Mouse (Mus musculus) liver, embryonic 14.5 days (tissue): Measurements from ENCODE around the gene Rer1. TPM values are rescaled to one million over a fixed set of nuclear protein-coding genes. Genes with fewer than 3 reads are reported as not detected.

Experiments used
- ATAC-seq: fragments of 200-750 bp; cut with Nextera tagmentation; 2 replicates; pipeline ENCODE4 v1.8.0; 2017; ENCODE audit warnings: moderate number of reproducible peaks, mild to moderate bottlenecking, moderate library complexity; ENCODE audit not compliant: insufficient read depth
- DNase-seq, 3 experiments: peaks; one replicate each; pipeline ENCODE4 v3.0.0-alpha.2; 2012 to 2013; ENCODE audit warnings: low read depth in 3 of 3, low spot score in 3 of 3
- H3K27ac ChIP-seq: fragments of 300-500 bp; sonication (generic); 2 replicates; pipeline ENCODE4 v1.5.1; 2014; ENCODE audit warnings: moderate library complexity, mild to moderate bottlenecking, control low read depth, inconsistent platforms
- H3K27me3 ChIP-seq: fragments of 300-500 bp; sonication (generic); 2 replicates; pipeline ENCODE4 v1.6.1; 2014; ENCODE audit warnings: mild to moderate bottlenecking, low read length, moderate library complexity; ENCODE audit not compliant: control insufficient read depth, insufficient read depth
- H3K36me3 ChIP-seq: fragments of 300-500 bp; sonication (generic); replicated peaks from 2 replicates; pipeline ENCODE4 v1.6.1; 2014; ENCODE audit warnings: low read depth; ENCODE audit not compliant: control insufficient read depth, insufficient read depth
- H3K4me1 ChIP-seq, 2 experiments: fragments of 200-500 bp in 1 of 2; fragments of 300-500 bp in 1 of 2; sonication (generic) in 1 of 2; replicated peaks; 2 replicates each; pipeline ENCODE4 v1.6.1; 2012 to 2014; ENCODE audit warnings: antibody characterized with exemption in 1 of 2, inconsistent platforms in 1 of 2, low read length in 1 of 2; ENCODE audit not compliant: control insufficient read depth in 2 of 2, insufficient read depth in 2 of 2
- H3K4me2 ChIP-seq: fragments of 300-500 bp; sonication (generic); 2 replicates; pipeline ENCODE4 v1.6.1; 2014; ENCODE audit warnings: low read depth, mild to moderate bottlenecking, control low read depth, moderate library complexity
- H3K4me3 ChIP-seq, 2 experiments: fragments of 200-500 bp in 1 of 2; fragments of 300-500 bp in 1 of 2; sonication (generic) in 1 of 2; 2 replicates each; pipeline ENCODE4 v1.5.1; 2012 to 2014; ENCODE audit warnings: low read depth in 2 of 2, low read length in 2 of 2, mild to moderate bottlenecking in 2 of 2, control low read depth in 1 of 2, inconsistent platforms in 1 of 2, moderate library complexity in 1 of 2; ENCODE audit not compliant: insufficient read depth in 1 of 2
- H3K9ac ChIP-seq: fragments of 300-500 bp; sonication (generic); replicated peaks from 2 replicates; pipeline ENCODE4 v1.6.1; 2014; ENCODE audit warnings: mild to moderate bottlenecking, control low read depth, moderate library complexity
- H3K9me3 ChIP-seq: fragments of 300-500 bp; sonication (generic); 2 replicates; pipeline ENCODE4 v1.6.1; 2016; ENCODE audit warnings: low read length, mixed read lengths; ENCODE audit not compliant: control insufficient read depth
- CTCF ChIP-seq: IDR thresholded peaks from 2 replicates; pipeline ENCODE4 v1.5.1; 2016; ENCODE audit warnings: antibody characterized with exemption, low read depth, control low read depth
- EP300 ChIP-seq: IDR thresholded peaks from 2 replicates; pipeline ENCODE4 v1.6.1; 2016; ENCODE audit warnings: antibody characterized with exemption, low read depth
- WGBS: fragments of 180-500 bp; shearing (Covaris S2); extraction: QIAGEN DNeasy Blood & Tissue Kit; methylation state at CpG from one replicate; pipeline ENCODE4 v1.1.7; 2014; ENCODE audit not compliant: insufficient replicate concordance; 5-methylcytosine and 5-hydroxymethylcytosine counted together
- polyA plus RNA-seq, 2 experiments: library from polyadenylated mRNA; depleted of rRNA in 1 of 2; stranded (reverse) in 1 of 2; unstranded in 1 of 2; fragments of >200 nt; fragmentation: Nextera tagmentation in 1 of 2; extraction: Ambion mirVana in 1 of 2; gene quantifications; 2 replicates each; pipeline versions ENCODE4 v1.2.1 to v1.2.3; 2012 to 2014

The Rer1 gene
- polyA plus RNA-seq, 2 experiments = 50.8 to 97.7 TPM

DNA sequence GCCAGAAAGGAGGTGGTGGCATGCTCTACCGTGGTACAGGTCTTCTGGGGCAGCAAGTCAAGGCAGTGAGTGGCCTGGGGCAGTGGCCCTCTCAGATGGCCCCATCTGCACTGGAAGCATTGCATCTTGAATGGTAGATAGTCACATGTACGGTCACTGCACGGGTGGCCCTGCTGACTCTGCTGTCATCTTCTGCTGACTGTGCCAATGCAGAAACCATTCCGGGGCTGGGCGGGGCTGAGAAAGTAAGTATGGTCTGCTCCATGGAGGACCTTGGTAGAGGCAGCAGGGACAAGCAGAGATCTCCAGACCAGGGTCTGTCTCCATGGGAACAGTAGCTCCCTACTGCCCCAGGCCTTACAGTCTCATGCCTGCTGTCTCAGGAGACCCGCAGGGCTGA, 35.0 kb upstream of the Rer1 start:
- Histone ChIP-seq H3K4me2 (no peak overlapping the region), H3K36me3 (no peaks in the 10 kb centered on the region), H3K9me3 (no peaks in the 10 kb centered on the region), H3K27me3 (no peaks in the 10 kb centered on the region), H3K4me1 (peaks cover 29 to 46% of the 10 kb centered on the region in 2 experiments), H3K4me3 (no peak overlapping the region), H3K27ac (no peak overlapping the region), H3K9ac (no peak overlapping the region)
- no peak for ATAC-seq
- no peak for DNase-seq
- WGBS = 73% methylated on average over 6 of the region's 6 CpGs
- TF ChIP-seq CTCF (no peak), EP300 (no peak)

GRCm38 (mm10) chr4:155120583-155120982, 34.4 kb upstream of the Rer1 start:
- WGBS = 26% methylated on average over 5 of the region's 5 CpGs
- DNase-seq (peak in 2 of 3 experiments; percentile 18 to 22), ATAC-seq (peak; percentile 46)
- H3K9ac ChIP-seq = no peak overlapping the region
- H3K4me1 ChIP-seq = peaks cover 29 to 44% of the 10 kb centered on the region in 2 experiments
- no peak overlapping the region for H3K4me3 ChIP-seq
- no peaks in the 10 kb centered on the region for H3K36me3 ChIP-seq
- TF ChIP-seq CTCF (no peak), EP300 (no peak)
- no peak overlapping the region for H3K4me2 ChIP-seq
- H3K27me3 ChIP-seq = no peaks in the 10 kb centered on the region
- H3K27ac ChIP-seq = no peak overlapping the region
- no peaks in the 10 kb centered on the region for H3K9me3 ChIP-seq

- peaks cover 27 to 39% of the 10 kb centered on the region in 2 experiments for H3K4me1 ChIP-seq
- TF ChIP-seq EP300 (no peak), CTCF (peak; percentile 37; the same call in 1 of the 2 replicates)
- no peak overlapping the region for H3K4me2 ChIP-seq
- H3K9me3 ChIP-seq = no peaks in the 10 kb centered on the region
- H3K27ac ChIP-seq = no peak overlapping the region; the same call in 1 of the 2 replicates
- H3K4me3 ChIP-seq = no peak overlapping the region
- WGBS = 71% methylated on average over 7 of the region's 7 CpGs
- no peak overlapping the region for H3K9ac ChIP-seq
- H3K27me3 ChIP-seq = no peaks in the 10 kb centered on the region
- H3K36me3 ChIP-seq = no peaks in the 10 kb centered on the region
- no peak for ATAC-seq
- no peak for DNase-seq
Measured at GRCm38 (mm10) chr4:155120038-155120437, 33.9 kb upstream of the Rer1 start.

DNA sequence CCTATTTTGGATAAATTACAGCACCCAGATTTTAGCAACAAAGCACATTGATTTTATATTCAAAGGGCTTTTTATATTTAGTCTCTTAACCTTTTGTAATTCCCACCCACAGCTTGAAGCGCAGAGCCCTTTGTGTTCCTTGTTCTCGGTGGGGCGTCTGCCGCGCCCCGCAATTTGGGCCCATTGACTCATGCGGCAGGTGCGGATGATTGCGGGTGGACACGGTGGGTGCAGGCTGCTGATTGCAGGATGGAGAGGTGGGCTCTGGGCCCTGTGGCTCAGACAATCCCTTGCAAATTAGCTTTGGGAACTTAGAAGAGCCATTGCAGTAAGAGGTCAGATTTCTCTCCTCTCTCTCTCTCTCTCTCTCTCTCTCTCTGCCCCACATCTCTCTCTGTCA, 32.1 kb upstream of the Rer1 start:
- no peak for ATAC-seq
- 84% methylated on average over 10 of the region's 10 CpGs for WGBS
- no peak overlapping the region for H3K27ac ChIP-seq

GRCm38 (mm10) chr4:155117396-155117978, 31.3 kb upstream of the Rer1 start:
- H3K4me1 ChIP-seq = peaks cover 21 to 35% of the 10 kb centered on the region in 2 experiments
- TF ChIP-seq EP300 (peak; percentile 42; the same call in 1 of the 2 replicates), CTCF (no peak)
- peak overlapping the region; percentile 11 for H3K4me2 ChIP-seq
- H3K9ac ChIP-seq = no peak overlapping the region; the same call in 1 of the 2 replicates
- no peaks in the 10 kb centered on the region for H3K36me3 ChIP-seq
- peak overlapping the region; percentile 37; the same call in 1 of the 2 replicates for H3K27ac ChIP-seq
- WGBS = 49% methylated on average over 6 of the region's 6 CpGs
- H3K4me3 ChIP-seq = no peak overlapping the region
- H3K27me3 ChIP-seq = no peaks in the 10 kb centered on the region
- ATAC-seq (peak; percentile 82), DNase-seq (peak; percentile 42 to 52 (median 43))
- no peaks in the 10 kb centered on the region for H3K9me3 ChIP-seq

More for the DNA sequence above, 32.1 kb upstream of the Rer1 start:
- H3K4me3 ChIP-seq = no peak overlapping the region
- H3K9me3 ChIP-seq = no peaks in the 10 kb centered on the region
- TF ChIP-seq CTCF = no peak
- TF ChIP-seq EP300 = no peak
- no peak overlapping the region for H3K9ac ChIP-seq
- H3K36me3 ChIP-seq = no peaks in the 10 kb centered on the region
- no peak overlapping the region for H3K4me2 ChIP-seq
- no peak for DNase-seq
- H3K4me1 ChIP-seq = peaks cover 21 to 35% of the 10 kb centered on the region in 2 experiments
- H3K27me3 ChIP-seq = no peaks in the 10 kb centered on the region
